Mouse (Mus musculus) hematopoietic stem cell, adult 5-6 weeks (primary cell): ENCODE data around the gene Ccl24. TPM values are rescaled to one million over a fixed set of nuclear protein-coding genes. Genes with fewer than 3 reads are reported as not detected.

Source experiments
- ATAC-seq, 2 experiments: fragments of 125-278 bp in 1 of 2; replicated peaks in 1 of 2; 2 replicates each; pipeline ENCODE4 v1.8.0; 2016 to 2017; ENCODE audit warnings: inconsistent platforms in 2 of 2, mild to moderate bottlenecking in 2 of 2, moderate number of reproducible peaks in 2 of 2, low read depth in 1 of 2, moderate TSS enrichment in 1 of 2; ENCODE audit not compliant: low FRiP score in 2 of 2, poor library complexity in 2 of 2, severe bottlenecking in 2 of 2, insufficient read depth in 1 of 2, low TSS enrichment in 1 of 2
- total RNA-seq: library from RNA; stranded (forward); fragments of 172-1452, 232-1000 nt; gene quantifications from 2 replicates; pipeline ENCODE4 v1.2.3, GENCODE M21; 2017

The Ccl24 gene
- total RNA-seq, 1 experiment from 2014 or later: not detected

GRCm38 (mm10) chr5:135557051-135557450, 15.8 kb downstream of the Ccl24 start:
- no peak for ATAC-seq

GRCm38 (mm10) chr5:135556259-135556658, 16.6 kb downstream of the Ccl24 start:
- no peak for ATAC-seq

GRCm38 (mm10) chr5:135551591-135551990, 21.3 kb downstream of the Ccl24 start:
- peak in 1 of 2 experiments; percentile 66; a peak in 2 of 4 replicates for ATAC-seq

GRCm38 (mm10) chr5:135550910-135551309, 21.9 kb downstream of the Ccl24 start:
- peak; percentile 48 to 76; a peak in 3 of 4 replicates for ATAC-seq

GRCm38 (mm10) chr5:135547990-135548389, 24.9 kb downstream of the Ccl24 start:
- no peak for ATAC-seq

GRCm38 (mm10) chr5:135544865-135545797, 27.7 kb downstream of the Ccl24 start, which contains the start of gene Hip1:
Hip1 (minus strand) TSS chr5:135545120.
- peak; percentile 94 to 97 for ATAC-seq

- no peak for ATAC-seq
Measured at GRCm38 (mm10) chr5:135544032-135544558, 28.8 kb downstream of the Ccl24 start.

- ATAC-seq: peak; percentile 55 to 56
Measured at GRCm38 (mm10) chr5:135537794-135538214, 35.0 kb downstream of the Ccl24 start.

- peak; percentile 98 to 99 for ATAC-seq
Measured at GRCm38 (mm10) chr5:135537326-135537725, 35.5 kb downstream of the Ccl24 start.

- ATAC-seq: no peak
Measured at GRCm38 (mm10) chr5:135535867-135536266, 37.0 kb downstream of the Ccl24 start.

GRCm38 (mm10) chr5:135533431-135533830, 39.4 kb downstream of the Ccl24 start:
- no peak for ATAC-seq

- no peak for ATAC-seq
Measured at GRCm38 (mm10) chr5:135531306-135531845, 41.5 kb downstream of the Ccl24 start.

- no peak for ATAC-seq
Measured at GRCm38 (mm10) chr5:135529964-135530363, 42.9 kb downstream of the Ccl24 start.

GRCm38 (mm10) chr5:135529310-135529709, 43.5 kb downstream of the Ccl24 start:
- ATAC-seq: no peak

- ATAC-seq: no peak
Measured at GRCm38 (mm10) chr5:135527986-135528385, 44.9 kb downstream of the Ccl24 start.

- no peak for ATAC-seq
Measured at GRCm38 (mm10) chr5:135524660-135525560, 47.9 kb downstream of the Ccl24 start.

- no peak for ATAC-seq
Measured at GRCm38 (mm10) chr5:135524087-135524486, 48.8 kb downstream of the Ccl24 start.
